Comparison of ENCODE assay signal across 8 mouse cellular contexts in the genomic region with DNA sequence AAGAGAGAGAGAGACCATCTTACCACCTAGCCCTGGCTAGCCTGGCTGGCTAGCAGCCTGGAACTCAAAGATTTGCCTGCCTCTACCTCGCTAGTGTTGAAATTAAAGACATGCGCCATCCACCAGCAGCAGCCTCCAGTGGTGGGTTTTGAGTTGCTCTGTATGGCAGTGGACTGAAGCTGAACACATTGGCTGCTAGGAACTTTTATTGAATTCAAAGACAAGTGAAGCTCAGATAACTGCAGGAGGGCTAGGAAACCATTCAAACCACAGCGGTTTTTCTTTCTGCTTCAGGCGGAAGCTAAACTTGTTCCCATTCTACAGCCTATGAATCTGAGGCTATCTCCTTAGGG. TPM values are rescaled to one million over a fixed set of nuclear protein-coding genes. Genes with fewer than 3 reads are reported as not detected.
DNase-seq lines count a peak whose midpoint lies in the region; ATAC-seq and TF ChIP-seq lines count a peak whose summit lies in the region.

No protein-coding gene starts in this region.

- peak overlapping the region; percentile 78 for H3K4me2 ChIP-seq in heart, embryonic 15.5 days
- H3K4me2 ChIP-seq in hindbrain, embryonic 12.5 days (replicated peaks): peak overlapping the region; percentile 81
- H3K4me2 ChIP-seq in midbrain, embryonic 12.5 days (replicated peaks): peak overlapping the region; percentile 62

- DNase-seq in heart, adult 8-10 months (ENCODE audit: low spot score): no peak
- DNase-seq in MEL (ENCODE audit: low read depth, low spot score): peak; percentile 71
- DNase-seq in cerebellum, adult 11 months: no peak
- DNase-seq in cerebellum, postnatal 25 days: no peak
- DNase-seq in right cerebral cortex, postnatal 14 days: no peak

- TF ChIP-seq POLR2A in MEL (IDR thresholded peaks at IDR 0.05; ENCODE audit: control insufficient read depth in 1 of 2, insufficient read depth in 1 of 2, low read depth in 1 of 2, low read length in 2 of 2, poor library complexity in 1 of 2): no peak

- 4% methylated on average over 4 of the region's 4 CpGs for WGBS in heart, embryonic 15.5 days
- WGBS in hindbrain, embryonic 12.5 days: 4% methylated on average over 4 of the region's 4 CpGs
- 2% methylated on average over 4 of the region's 4 CpGs for WGBS in midbrain, embryonic 12.5 days

- H3K9me3 ChIP-seq in heart, embryonic 15.5 days (replicated peaks): no peaks in the 10 kb centered on the region
- H3K9me3 ChIP-seq in MEL (replicated peaks; ENCODE audit: insufficient read depth, low read length): no peaks in the 10 kb centered on the region
- no peaks in the 10 kb centered on the region for H3K9me3 ChIP-seq in hindbrain, embryonic 12.5 days (replicated peaks)
- no peaks in the 10 kb centered on the region for H3K9me3 ChIP-seq in midbrain, embryonic 12.5 days

- H3K36me3 ChIP-seq in heart, embryonic 15.5 days: peaks cover 7% of the 10 kb centered on the region
- peaks cover 2 to 39% of the 10 kb centered on the region in 2 experiments; a peak in 3 of 4 replicates for H3K36me3 ChIP-seq in MEL (ENCODE audit: control insufficient read depth in 1 of 2, insufficient read depth in 2 of 2, low read length in 2 of 2)
- H3K36me3 ChIP-seq in hindbrain, embryonic 12.5 days: no peaks in the 10 kb centered on the region
- no peaks in the 10 kb centered on the region for H3K36me3 ChIP-seq in midbrain, embryonic 12.5 days

- TF ChIP-seq EP300 in MEL (IDR thresholded peaks at IDR 0.05; ENCODE audit: low read depth in 1 of 2, low read length in 2 of 2): no peak

- H3K4me3 ChIP-seq in heart, embryonic 15.5 days: peak overlapping the region; percentile 88
- H3K4me3 ChIP-seq in MEL (ENCODE audit: control insufficient read depth in 1 of 2, insufficient read depth in 1 of 2, low read depth in 2 of 2, low read length in 2 of 2): peak overlapping the region; percentile 91 to 99
- H3K4me3 ChIP-seq in hindbrain, embryonic 12.5 days: peak overlapping the region; percentile 83
- peak overlapping the region; percentile 76 for H3K4me3 ChIP-seq in midbrain, embryonic 12.5 days

- H3K79me2 ChIP-seq in MEL (ENCODE audit: control insufficient read depth, insufficient read depth, low read length, poor library complexity): peaks cover 4% of the 10 kb centered on the region

- H3K4me1 ChIP-seq in heart, embryonic 15.5 days (replicated peaks): peaks cover 36% of the 10 kb centered on the region
- peaks cover 31 to 51% of the 10 kb centered on the region in 2 experiments for H3K4me1 ChIP-seq in MEL (ENCODE audit: control insufficient read depth in 1 of 2, insufficient read depth in 2 of 2, low read length in 2 of 2)
- peaks cover 11% of the 10 kb centered on the region for H3K4me1 ChIP-seq in hindbrain, embryonic 12.5 days
- H3K4me1 ChIP-seq in midbrain, embryonic 12.5 days: peaks cover 11% of the 10 kb centered on the region

- H3K9ac ChIP-seq in heart, embryonic 15.5 days: peak overlapping the region; percentile 81
- peak overlapping the region; percentile 88 for H3K9ac ChIP-seq in MEL (ENCODE audit: control insufficient read depth, low read depth, low read length, poor library complexity, severe bottlenecking)
- peak overlapping the region; percentile 78 for H3K9ac ChIP-seq in hindbrain, embryonic 12.5 days
- H3K9ac ChIP-seq in midbrain, embryonic 12.5 days (replicated peaks): peak overlapping the region; percentile 70

- no peaks in the 10 kb centered on the region for H3K27me3 ChIP-seq in heart, embryonic 15.5 days
- H3K27me3 ChIP-seq in MEL (ENCODE audit: control insufficient read depth in 1 of 2, insufficient read depth in 2 of 2, low read length in 2 of 2): no peaks in the 10 kb centered on the region
- peaks cover 6% of the 10 kb centered on the region for H3K27me3 ChIP-seq in hindbrain, embryonic 12.5 days
- peaks cover 28% of the 10 kb centered on the region for H3K27me3 ChIP-seq in midbrain, embryonic 12.5 days

- ATAC-seq in heart, embryonic 15.5 days (replicated peaks; ENCODE audit: insufficient number of reproducible peaks, insufficient read depth, low FRiP score, low read depth): no peak
- peak; percentile 4 for ATAC-seq in hindbrain, embryonic 12.5 days (ENCODE audit: low FRiP score)
- ATAC-seq in midbrain, embryonic 12.5 days (ENCODE audit: low FRiP score, low read depth): no peak; the same call in 1 of the 2 replicates

- no peak for TF ChIP-seq CTCF in MEL (IDR thresholded peaks at IDR 0.05 in 2 of 3, conservative IDR thresholded peaks at IDR 0.05 in 1 of 3; ENCODE audit: control insufficient read depth in 1 of 3, insufficient read depth in 1 of 3, low read depth in 2 of 3, low read length in 3 of 3, poor library complexity in 1 of 3, severe bottlenecking in 1 of 3)

- peak overlapping the region; percentile 92 for H3K27ac ChIP-seq in heart, embryonic 15.5 days
- H3K27ac ChIP-seq in MEL (ENCODE audit: control insufficient read depth, low read depth, low read length): peak overlapping the region; percentile 86
- H3K27ac ChIP-seq in hindbrain, embryonic 12.5 days: 0 out of 2 replicates have a peak overlapping the region, but pooled peaks have one; percentile 12
- no peak overlapping the region for H3K27ac ChIP-seq in midbrain, embryonic 12.5 days (replicated peaks)

- no peak for TF ChIP-seq RAD21 in MEL (IDR thresholded peaks at IDR 0.05; ENCODE audit: low read depth, low read length)

TF ChIP-seq in MEL, 35 proteins besides CTCF, POLR2A, EP300 and RAD21:
- TF ChIP-seq CHD2 (IDR thresholded peaks at IDR 0.05; ENCODE audit: low read length) (no peak), E2F4 (IDR thresholded peaks at IDR 0.05; ENCODE audit: borderline replicate concordance, low read depth, low read length) (no peak), ELF1 (IDR thresholded peaks at IDR 0.05; ENCODE audit: low read depth, low read length) (0 out of 2 replicates have a peak, but pooled peaks have one; percentile 4), MYC (IDR thresholded peaks at IDR 0.05; ENCODE audit: low read depth, low read length) (no peak), TBP (IDR thresholded peaks at IDR 0.05; ENCODE audit: low read depth, low read length) (peak; percentile 32; the same call in 1 of the 2 replicates)

RNA-seq across cellular contexts. Expression of a gene that starts 0.4 kb away (rescaled TPM):
- polyA plus RNA-seq in heart, embryonic 15.5 days (2015; fragmentation: Nextera tagmentation; extraction: Ambion mirVana): 8.1 and 11.0 TPM in 2 replicates
- total RNA-seq in heart, adult 8-10 months (2022): 1 to 10 TPM; 3.2 to 4.1 (median 3.4) TPM
- total RNA-seq in MEL (2012; rRNA removed): 11.2 and 17.7 TPM in 2 replicates
- 1 to 10 TPM in 1 of 2 experiments, not detected in 1; 9.5 TPM for polyA plus RNA-seq in MEL (2012; ENCODE audit: insufficient read depth in 1 of 2, insufficient read length in 2 of 2, low read depth in 1 of 2, low replicate concordance in 2 of 2, missing spikeins in 1 of 2)
- polyA plus RNA-seq in hindbrain, embryonic 12.5 days (2016; fragmentation: Nextera tagmentation; extraction: Ambion mirVana): 5.0 and 6.7 TPM in 2 replicates
- polyA plus RNA-seq in midbrain, embryonic 12.5 days (2016; fragmentation: Nextera tagmentation; extraction: Ambion mirVana): 4.6 and 6.3 TPM in 2 replicates

RNA-seq across cellular contexts. Expression of a gene that starts 11.5 kb away (rescaled TPM):
- 17.3 and 26.9 TPM in 2 replicates for polyA plus RNA-seq in heart, embryonic 15.5 days (2015; fragmentation: Nextera tagmentation; extraction: Ambion mirVana)
- 10 to 100 TPM; 22.2 to 27.6 (median 25.6) TPM for total RNA-seq in heart, adult 8-10 months (2022)
- 24.0 and 25.8 TPM in 2 replicates for total RNA-seq in MEL (2012; rRNA removed)
- 10 to 100 TPM in 1 of 2 experiments, not detected in 1; 38.5 TPM for polyA plus RNA-seq in MEL (2012; ENCODE audit: insufficient read depth in 1 of 2, insufficient read length in 2 of 2, low read depth in 1 of 2, low replicate concordance in 2 of 2, missing spikeins in 1 of 2)
- polyA plus RNA-seq in hindbrain, embryonic 12.5 days (2016; fragmentation: Nextera tagmentation; extraction: Ambion mirVana): 28.0 and 30.8 TPM in 2 replicates
- 28.0 and 30.1 TPM in 2 replicates for polyA plus RNA-seq in midbrain, embryonic 12.5 days (2016; fragmentation: Nextera tagmentation; extraction: Ambion mirVana)

RNA-seq across cellular contexts. Expression of a gene that starts 42.9 kb away (rescaled TPM):
- 64.7 and 69.3 TPM in 2 replicates for polyA plus RNA-seq in heart, embryonic 15.5 days (2015; fragmentation: Nextera tagmentation; extraction: Ambion mirVana)
- total RNA-seq in heart, adult 8-10 months (2022): 100 to 1,000 TPM; 110 to 119 (median 113) TPM
- 18.9 and 24.5 TPM in 2 replicates for total RNA-seq in MEL (2012; rRNA removed)
- polyA plus RNA-seq in MEL (2012; ENCODE audit: insufficient read depth in 1 of 2, insufficient read length in 2 of 2, low read depth in 1 of 2, low replicate concordance in 2 of 2, missing spikeins in 1 of 2): 10 to 100 TPM in 1 of 2 experiments, not detected in 1; 23.4 TPM
- polyA plus RNA-seq in hindbrain, embryonic 12.5 days (2016; fragmentation: Nextera tagmentation; extraction: Ambion mirVana): 41.4 and 42.1 TPM in 2 replicates
- polyA plus RNA-seq in midbrain, embryonic 12.5 days (2016; fragmentation: Nextera tagmentation; extraction: Ambion mirVana): 41.3 and 44.2 TPM in 2 replicates

RNA-seq across cellular contexts. Expression of a gene that starts 46.7 kb away (rescaled TPM):
- polyA plus RNA-seq in heart, embryonic 15.5 days (2015; fragmentation: Nextera tagmentation; extraction: Ambion mirVana): 0.48 TPM in 1 of 2 replicates, not detected in the other
- total RNA-seq in heart, adult 8-10 months (2022): 1 to 10 TPM in 3 of 4 experiments, under 1 TPM in 1; 0.47 to 2.5 (median 1.4) TPM
- not detected in 2 replicates for total RNA-seq in MEL (2012; rRNA removed)
- polyA plus RNA-seq in MEL (2012; ENCODE audit: insufficient read depth in 1 of 2, insufficient read length in 2 of 2, low read depth in 1 of 2, low replicate concordance in 2 of 2, missing spikeins in 1 of 2): under 1 TPM in 1 of 2 experiments, not detected in 1; 0.15 TPM
- polyA plus RNA-seq in hindbrain, embryonic 12.5 days (2016; fragmentation: Nextera tagmentation; extraction: Ambion mirVana): 0.30 TPM in 1 of 2 replicates, not detected in the other
- 0.30 TPM in 1 of 2 replicates, not detected in the other for polyA plus RNA-seq in midbrain, embryonic 12.5 days (2016; fragmentation: Nextera tagmentation; extraction: Ambion mirVana)

RNA-seq across cellular contexts. Expression of a gene that starts 56.7 kb away (rescaled TPM):
- not detected in 2 replicates for polyA plus RNA-seq in heart, embryonic 15.5 days (2015; fragmentation: Nextera tagmentation; extraction: Ambion mirVana)
- total RNA-seq in heart, adult 8-10 months (2022): not detected
- not detected in 2 replicates for total RNA-seq in MEL (2012; rRNA removed)
- polyA plus RNA-seq in MEL (2012; ENCODE audit: insufficient read depth in 1 of 2, insufficient read length in 2 of 2, low read depth in 1 of 2, low replicate concordance in 2 of 2, missing spikeins in 1 of 2): not detected
- polyA plus RNA-seq in hindbrain, embryonic 12.5 days (2016; fragmentation: Nextera tagmentation; extraction: Ambion mirVana): not detected in 2 replicates
- not detected in 2 replicates for polyA plus RNA-seq in midbrain, embryonic 12.5 days (2016; fragmentation: Nextera tagmentation; extraction: Ambion mirVana)
